Mouse (Mus musculus): ENCODE data around the gene Ubxn1. TPM values are rescaled to one million over a fixed set of nuclear protein-coding genes. Genes with fewer than 3 reads are reported as not detected.
A peak's percentile ranks its signal among the peaks of the same experiment; 100 is the strongest.
"Not testable (repeated sequence)": the region's sequence is repeated elsewhere in the genome, so short reads cannot be mapped to it uniquely, and the experiment has no call there.

Gene Ubxn1
- polyA plus RNA-seq, 1 experiment from 2014 or later = 176 TPM

- Histone ChIP-seq H3K9ac (no peak overlapping the region), H3K4me1 (no peaks in the 10 kb centered on the region), H3K27ac (no peak overlapping the region), H3K4me2 (no peak overlapping the region), H3K4me3 (no peak overlapping the region), H3K27me3 (no peaks in the 10 kb centered on the region), H3K9me3 (no peaks in the 10 kb centered on the region), H3K36me3 (no peaks in the 10 kb centered on the region)
- WGBS = 83% methylated on average over 6 of the region's 6 CpGs
- ATAC-seq (ENCODE audit: insufficient number of reproducible peaks, low FRiP score, low TSS enrichment, low read depth) = no peak
Measured at GRCm38 (mm10) chr19:8864265-8864664, 7.0 kb upstream of the Ubxn1 start.

- not testable (repeated sequence) for H3K27ac ChIP-seq
Measured at GRCm38 (mm10) chr19:8870381-8870780, 915 bp upstream of the Ubxn1 start.

GRCm38 (mm10) chr19:8870838-8871237 is 458 bp upstream of the Ubxn1 start:
- no peak for ATAC-seq (ENCODE audit: insufficient number of reproducible peaks, low FRiP score, low TSS enrichment, low read depth)
- H3K4me3 ChIP-seq = peak overlapping the region; percentile 99
- H3K4me1 ChIP-seq = peaks cover 10% of the 10 kb centered on the region
- no peaks in the 10 kb centered on the region for H3K27me3 ChIP-seq
- H3K9ac ChIP-seq = peak overlapping the region; percentile 97
- peaks cover 27% of the 10 kb centered on the region for H3K36me3 ChIP-seq
- H3K9me3 ChIP-seq = no peaks in the 10 kb centered on the region
- WGBS = 49% methylated on average over 9 of the region's 9 CpGs
- H3K27ac ChIP-seq = peak overlapping the region; percentile 74
- H3K4me2 ChIP-seq = peak overlapping the region; percentile 83

More at GRCm38 (mm10) chr19:8870381-8870780, 915 bp upstream of the Ubxn1 start:
- ATAC-seq (ENCODE audit: insufficient number of reproducible peaks, low FRiP score, low TSS enrichment, low read depth); H3K4me3 ChIP-seq; H3K9me3 ChIP-seq; H3K27me3 ChIP-seq; H3K9ac ChIP-seq: not testable (repeated sequence)
- Histone ChIP-seq H3K4me1 (peaks cover 10% of the 10 kb centered on the region), H3K4me2 (peak overlapping the region; percentile 83; the same call in 1 of the 2 replicates), H3K36me3 (peaks cover 24% of the 10 kb centered on the region)
- 80% methylated on average over 3 of the region's 3 CpGs for WGBS

- Histone ChIP-seq H3K4me1 (peaks cover 10% of the 10 kb centered on the region), H3K27me3 (no peaks in the 10 kb centered on the region), H3K36me3 (peaks cover 40% of the 10 kb centered on the region), H3K9me3 (no peaks in the 10 kb centered on the region), H3K4me2 (peak overlapping the region; percentile 83), H3K27ac (0 out of 2 replicates have a peak overlapping the region, but pooled peaks have one; percentile 5), H3K9ac (peak overlapping the region; percentile 97), H3K4me3 (peak overlapping the region; percentile 99)
- ATAC-seq (ENCODE audit: insufficient number of reproducible peaks, low FRiP score, low TSS enrichment, low read depth) = no peak
- WGBS = 71% methylated on average over 10 of the region's 10 CpGs
Measured at GRCm38 (mm10) chr19:8872266-8872840, 1.1 kb downstream of the Ubxn1 start.

GRCm38 (mm10) chr19:8875031-8875430 is 3.7 kb downstream of the Ubxn1 start:
- Histone ChIP-seq H3K9me3 (no peaks in the 10 kb centered on the region), H3K27me3 (no peaks in the 10 kb centered on the region), H3K4me2 (no peak overlapping the region), H3K27ac (no peak overlapping the region), H3K36me3 (peaks cover 52% of the 10 kb centered on the region), H3K9ac (no peak overlapping the region), H3K4me1 (peaks cover 18% of the 10 kb centered on the region), H3K4me3 (no peak overlapping the region)
- 91% methylated on average over 7 of the region's 7 CpGs for WGBS
- ATAC-seq (ENCODE audit: insufficient number of reproducible peaks, low FRiP score, low TSS enrichment, low read depth) = no peak

GRCm38 (mm10) chr19:8880311-8881033 is 9.2 kb downstream of the Ubxn1 start, which contains the start of gene Uqcc3:
Gene Uqcc3 (minus strand): TSS chr19:8880923.
- H3K27ac ChIP-seq = peak within 1 kb of the TSS; percentile 88
- peak within 1 kb of the TSS; percentile 79 for H3K9ac ChIP-seq
- no peaks in the 10 kb centered on the region for H3K9me3 ChIP-seq
- H3K4me1 ChIP-seq = peaks cover 10% of the 10 kb centered on the region; the same call in 1 of the 2 replicates
- H3K4me2 ChIP-seq = peak within 1 kb of the TSS; percentile 65
- H3K27me3 ChIP-seq = no peaks in the 10 kb centered on the region
- under 1% methylated on average over 42 of the region's 42 CpGs for WGBS
- peak within 1 kb of the TSS; percentile 71 for H3K4me3 ChIP-seq
- H3K36me3 ChIP-seq = peaks cover 27% of the 10 kb centered on the region
- ATAC-seq (ENCODE audit: insufficient number of reproducible peaks, low FRiP score, low TSS enrichment, low read depth) = peak; percentile 89

GRCm38 (mm10) chr19:8881034-8881392 is 9.7 kb downstream of the Ubxn1 start:
- Histone ChIP-seq H3K36me3 (peaks cover 23% of the 10 kb centered on the region), H3K4me3 (peak overlapping the region; percentile 71), H3K9ac (peak overlapping the region; percentile 79; the same call in 1 of the 2 replicates), H3K4me2 (peak overlapping the region; percentile 65), H3K27ac (peak overlapping the region; percentile 88), H3K9me3 (no peaks in the 10 kb centered on the region), H3K27me3 (no peaks in the 10 kb centered on the region), H3K4me1 (peaks cover 10% of the 10 kb centered on the region; the same call in 1 of the 2 replicates)
- 15% methylated on average over 3 of the region's 3 CpGs for WGBS
- ATAC-seq (ENCODE audit: insufficient number of reproducible peaks, low FRiP score, low TSS enrichment, low read depth) = no peak

GRCm38 (mm10) chr19:8883616-8884015 is 12.3 kb downstream of the Ubxn1 start, which contains the start of the genes Lbhd1 and Gm49403:
Gene Lbhd1 (plus strand): TSS chr19:8883732.
Gene Gm49403 (plus strand): TSS chr19:8883930.
- H3K4me3 ChIP-seq = no peak within 1 kb of the TSS
- peaks cover 17% of the 10 kb centered on the region for H3K4me1 ChIP-seq
- H3K27ac ChIP-seq = no peak within 1 kb of the TSS
- H3K9ac ChIP-seq = no peak within 1 kb of the TSS
- ATAC-seq (ENCODE audit: insufficient number of reproducible peaks, low FRiP score, low TSS enrichment, low read depth) = no peak
- WGBS = 73% methylated on average over 3 of the region's 3 CpGs
- no peaks in the 10 kb centered on the region for H3K9me3 ChIP-seq
- 0 out of 2 replicates have a peak, but pooled peaks cover 2% of the 10 kb centered on the region for H3K36me3 ChIP-seq
- no peaks in the 10 kb centered on the region for H3K27me3 ChIP-seq
- H3K4me2 ChIP-seq = no peak within 1 kb of the TSS

- Histone ChIP-seq H3K4me2 (peak overlapping the region; percentile 67; the same call in 1 of the 2 replicates), H3K27me3 (no peaks in the 10 kb centered on the region), H3K4me1 (peaks cover 14% of the 10 kb centered on the region), H3K27ac (peak overlapping the region; percentile 92), H3K9me3 (no peaks in the 10 kb centered on the region), H3K9ac (no peak overlapping the region), H3K36me3 (peaks cover 9% of the 10 kb centered on the region), H3K4me3 (peak overlapping the region; percentile 64)
- no peak for ATAC-seq (ENCODE audit: insufficient number of reproducible peaks, low FRiP score, low TSS enrichment, low read depth)
- 55% methylated on average over 1 of the region's 1 CpGs for WGBS
Measured at GRCm38 (mm10) chr19:8886916-8887584, 15.8 kb downstream of the Ubxn1 start.

GRCm38 (mm10) chr19:8887585-8888463 is 16.5 kb downstream of the Ubxn1 start:
- Histone ChIP-seq H3K36me3 (peaks cover 9% of the 10 kb centered on the region), H3K4me1 (peaks cover 16% of the 10 kb centered on the region), H3K9ac (peak overlapping the region; percentile 89), H3K4me2 (peak overlapping the region; percentile 67), H3K27me3 (no peaks in the 10 kb centered on the region), H3K27ac (peak overlapping the region; percentile 92), H3K4me3 (peak overlapping the region; percentile 64), H3K9me3 (no peaks in the 10 kb centered on the region)
- WGBS = 14% methylated on average over 19 of the region's 19 CpGs
- no peak for ATAC-seq (ENCODE audit: insufficient number of reproducible peaks, low FRiP score, low TSS enrichment, low read depth)
